Mouse (Mus musculus): ENCODE data around the gene 4930556J24Rik. TPM values are rescaled to one million over a fixed set of nuclear protein-coding genes. Genes with fewer than 3 reads are reported as not detected.
"Not testable (repeated sequence)": the region's sequence is repeated elsewhere in the genome, so short reads cannot be mapped to it uniquely, and the experiment has no call there.

4930556J24Rik gene
- total and polyA plus RNA-seq, 2 experiments from 2014 or later = 0.25 TPM; not detected in 1

GRCm38 (mm10) chr11:3963155-3963554, 13.4 kb downstream of the 4930556J24Rik start:
- Histone ChIP-seq H3K27ac (peak overlapping the region; percentile 65), H3K4me2 (ENCODE audit: low read depth, low read length) (peak overlapping the region; percentile 88), H3K4me1 (ENCODE audit: insufficient read depth, low read length) (peaks cover 4% of the 10 kb centered on the region; the same call in 1 of the 2 replicates), H3K9me3 (ENCODE audit: low read length) (no peaks in the 10 kb centered on the region), H3K9ac (replicated peaks; ENCODE audit: low read length) (no peak overlapping the region), H3K4me3 (ENCODE audit: low read length) (peak overlapping the region; percentile 81), H3K27me3 (ENCODE audit: insufficient read depth, low read length) (no peaks in the 10 kb centered on the region), H3K36me3 (ENCODE audit: insufficient read depth, low read length) (no peaks in the 10 kb centered on the region)
- no peak; the same call in 1 of the 2 replicates for ATAC-seq
- WGBS = 79% methylated on average over 10 of the region's 10 CpGs
- no peak for DNase-seq (ENCODE audit: low spot score)
- TF ChIP-seq CTCF (IDR thresholded peaks at IDR 0.05; ENCODE audit: low read depth) = no peak

GRCm38 (mm10) chr11:3961761-3962160, 14.8 kb downstream of the 4930556J24Rik start:
- H3K27me3 ChIP-seq (ENCODE audit: insufficient read depth, low read length) = no peaks in the 10 kb centered on the region
- no peak overlapping the region for H3K27ac ChIP-seq
- H3K4me2 ChIP-seq (ENCODE audit: low read depth, low read length) = no peak overlapping the region
- no peak for TF ChIP-seq CTCF (IDR thresholded peaks at IDR 0.05; ENCODE audit: low read depth)
- 76% methylated on average over 3 of the region's 3 CpGs for whole genome bisulfite sequencing
- H3K9ac ChIP-seq (replicated peaks; ENCODE audit: low read length) = no peak overlapping the region
- no peak overlapping the region for H3K4me3 ChIP-seq (ENCODE audit: low read length)
- H3K36me3 ChIP-seq (ENCODE audit: insufficient read depth, low read length) = no peaks in the 10 kb centered on the region
- no peaks in the 10 kb centered on the region for H3K9me3 ChIP-seq (ENCODE audit: low read length)
- no peak for DNase-seq (ENCODE audit: low spot score)
- ATAC-seq = no peak
- peaks cover 4% of the 10 kb centered on the region; the same call in 1 of the 2 replicates for H3K4me1 ChIP-seq (ENCODE audit: insufficient read depth, low read length)

- no peak overlapping the region for H3K4me3 ChIP-seq (ENCODE audit: low read length)
- no peaks in the 10 kb centered on the region for H3K9me3 ChIP-seq (ENCODE audit: low read length)
- no peak overlapping the region for H3K27ac ChIP-seq
These were observed 15.7 kb downstream of the 4930556J24Rik start for GRCm38 (mm10) chr11:3960901-3961300.

GRCm38 (mm10) chr11:3955371-3955770, 21.2 kb downstream of the 4930556J24Rik start:
- not testable (repeated sequence) for H3K36me3 ChIP-seq (ENCODE audit: insufficient read depth, low read length); DNase-seq (ENCODE audit: low spot score); ATAC-seq; H3K4me3 ChIP-seq (ENCODE audit: low read length); H3K4me2 ChIP-seq (ENCODE audit: low read depth, low read length); H3K27me3 ChIP-seq (ENCODE audit: insufficient read depth, low read length); H3K9me3 ChIP-seq (ENCODE audit: low read length); H3K27ac ChIP-seq; H3K9ac ChIP-seq (replicated peaks; ENCODE audit: low read length); H3K4me1 ChIP-seq (ENCODE audit: insufficient read depth, low read length)
- WGBS = 80% methylated on average over 4 of the region's 4 CpGs

More at GRCm38 (mm10) chr11:3960901-3961300, 15.7 kb downstream of the 4930556J24Rik start:
- no peak overlapping the region for H3K9ac ChIP-seq (replicated peaks; ENCODE audit: low read length)
- H3K27me3 ChIP-seq (ENCODE audit: insufficient read depth, low read length) = no peaks in the 10 kb centered on the region
- peaks cover 4% of the 10 kb centered on the region; the same call in 1 of the 2 replicates for H3K4me1 ChIP-seq (ENCODE audit: insufficient read depth, low read length)
- no peak for ATAC-seq
- WGBS = 91% methylated on average over 2 of the region's 2 CpGs
- TF ChIP-seq CTCF (IDR thresholded peaks at IDR 0.05; ENCODE audit: low read depth) = no peak
- DNase-seq (ENCODE audit: low spot score) = no peak
- H3K4me2 ChIP-seq (ENCODE audit: low read depth, low read length) = no peak overlapping the region
- H3K36me3 ChIP-seq (ENCODE audit: insufficient read depth, low read length) = no peaks in the 10 kb centered on the region

GRCm38 (mm10) chr11:3954876-3955275, 21.7 kb downstream of the 4930556J24Rik start:
- not testable (repeated sequence) for H3K27me3 ChIP-seq (ENCODE audit: insufficient read depth, low read length); H3K9ac ChIP-seq (replicated peaks; ENCODE audit: low read length); DNase-seq (ENCODE audit: low spot score); H3K9me3 ChIP-seq (ENCODE audit: low read length); H3K36me3 ChIP-seq (ENCODE audit: insufficient read depth, low read length); H3K4me3 ChIP-seq (ENCODE audit: low read length); H3K4me1 ChIP-seq (ENCODE audit: insufficient read depth, low read length); H3K4me2 ChIP-seq (ENCODE audit: low read depth, low read length); ATAC-seq; H3K27ac ChIP-seq
- 76% methylated on average over 5 of the region's 5 CpGs for WGBS

- Histone ChIP-seq H3K4me3 (ENCODE audit: low read length) (no peak overlapping the region), H3K27me3 (ENCODE audit: insufficient read depth, low read length) (no peaks in the 10 kb centered on the region), H3K9me3 (ENCODE audit: low read length) (no peaks in the 10 kb centered on the region), H3K4me2 (ENCODE audit: low read depth, low read length) (no peak overlapping the region), H3K4me1 (ENCODE audit: insufficient read depth, low read length) (no peaks in the 10 kb centered on the region), H3K9ac (replicated peaks; ENCODE audit: low read length) (no peak overlapping the region), H3K27ac (no peak overlapping the region), H3K36me3 (ENCODE audit: insufficient read depth, low read length) (no peaks in the 10 kb centered on the region)
- no peak for ATAC-seq
- no peak for TF ChIP-seq CTCF (IDR thresholded peaks at IDR 0.05; ENCODE audit: low read depth)
- WGBS = 17% methylated on average over 1 of the region's 1 CpGs
- no peak for DNase-seq (ENCODE audit: low spot score)
These were observed 30.2 kb downstream of the 4930556J24Rik start for GRCm38 (mm10) chr11:3946386-3946785.

- Histone ChIP-seq H3K9me3 (ENCODE audit: low read length) (no peaks in the 10 kb centered on the region), H3K27ac (no peak overlapping the region), H3K4me2 (ENCODE audit: low read depth, low read length) (no peak overlapping the region), H3K4me3 (ENCODE audit: low read length) (no peak overlapping the region), H3K9ac (replicated peaks; ENCODE audit: low read length) (no peak overlapping the region), H3K4me1 (ENCODE audit: insufficient read depth, low read length) (no peaks in the 10 kb centered on the region), H3K36me3 (ENCODE audit: insufficient read depth, low read length) (no peaks in the 10 kb centered on the region), H3K27me3 (ENCODE audit: insufficient read depth, low read length) (no peaks in the 10 kb centered on the region)
- DNase-seq (ENCODE audit: low spot score) = no peak
- TF ChIP-seq CTCF (IDR thresholded peaks at IDR 0.05; ENCODE audit: low read depth) = no peak
- ATAC-seq = no peak
- 89% methylated on average over 7 of the region's 7 CpGs for WGBS
These were observed 35.2 kb downstream of the 4930556J24Rik start for GRCm38 (mm10) chr11:3941371-3941770.
